Mouse (Mus musculus): ENCODE measurements around the gene Cmtm2b. TPM values are rescaled to one million over a fixed set of nuclear protein-coding genes. Genes with fewer than 3 reads are reported as not detected.

Cmtm2b gene
- total RNA-seq, 2 experiments from 2014 or later = not detected

- DNase-seq (ENCODE audit: low spot score in 2 of 2) = no peak
These were observed 58.2 kb downstream of the Cmtm2b start for GRCm38 (mm10) chr8:104380269-104380668.

Other genes with a start within 250 kb of the Cmtm2b start
- 100 to 1,000 TPM; 117 to 119 TPM for gene Cdh5, start 220.6 kb upstream of the Cmtm2b start, total RNA-seq (2021)
- gene Bean1, start 151.8 kb upstream of the Cmtm2b start, total RNA-seq (2021) = 1 to 10 TPM; 3.6 to 6.1 TPM
- 10 to 100 TPM; 60.1 to 71.0 TPM for gene Tk2, start 73.7 kb upstream of the Cmtm2b start, total RNA-seq (2021)
- gene Cklf, start 71.4 kb upstream of the Cmtm2b start, total RNA-seq (2021) = 10 to 100 TPM; 67.3 to 71.8 TPM
- gene Cmtm2a, start 29.0 kb upstream of the Cmtm2b start, total RNA-seq (2021) = not detected
- not detected for gene Gm45711, start 12.1 kb upstream of the Cmtm2b start, total RNA-seq (2021)
- not detected for gene Cmtm1, start 12.1 kb upstream of the Cmtm2b start, total RNA-seq (2021)
- not detected for gene Gm11020, start 663 bp upstream of the Cmtm2b start, total RNA-seq (2021)
- 100 to 1,000 TPM; 104 to 105 TPM for gene Cmtm3, start 17.2 kb downstream of the Cmtm2b start, total RNA-seq (2021)
- 10 to 100 TPM; 26.9 to 29.6 TPM for gene Cmtm4, start 73.6 kb downstream of the Cmtm2b start, total RNA-seq (2021)
- 100 to 1,000 TPM; 134 to 162 TPM for gene Dync1li2, start 120.8 kb downstream of the Cmtm2b start, total RNA-seq (2021)
- gene Terb1, start 187.7 kb downstream of the Cmtm2b start, total RNA-seq (2021) = under 1 TPM; 0.11 to 0.39 TPM
- 10 to 100 TPM; 39.6 to 48.0 TPM for gene Nae1, start 212.4 kb downstream of the Cmtm2b start, total RNA-seq (2021)
- gene Car7, start 212.5 kb downstream of the Cmtm2b start, total RNA-seq (2021) = 1 to 10 TPM; 1.7 to 2.0 TPM